Mouse (Mus musculus): Measurements from ENCODE around the gene Coa3. TPM values are rescaled to one million over a fixed set of nuclear protein-coding genes. Genes with fewer than 3 reads are reported as not detected.

Coa3 gene
- polyA plus RNA-seq, 1 experiment from 2014 or later: 201 TPM

DNA sequence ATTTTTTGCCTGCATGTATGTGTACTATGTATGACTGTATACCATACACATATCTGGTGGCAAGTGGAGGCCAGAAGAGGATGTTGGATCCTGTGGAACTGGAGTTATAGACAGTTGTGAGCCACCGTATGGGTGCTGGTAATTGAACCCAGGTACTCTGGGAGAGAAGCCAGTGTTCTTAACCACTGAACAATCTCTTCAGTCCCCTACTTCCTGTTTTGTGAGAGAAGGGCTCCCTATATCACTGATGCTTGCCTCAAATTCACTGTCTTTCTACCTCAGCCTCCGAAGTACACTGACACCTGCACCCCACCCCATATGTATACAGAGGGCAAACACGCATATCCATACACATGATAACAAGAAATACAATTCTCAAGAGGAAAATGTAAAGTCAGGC, 32.2 kb upstream of the Coa3 start:
- H3K9ac ChIP-seq: no peak overlapping the region
- no peaks in the 10 kb centered on the region for H3K4me1 ChIP-seq
- H3K27ac ChIP-seq: no peak overlapping the region
- H3K4me3 ChIP-seq: no peak overlapping the region
- ATAC-seq (ENCODE audit: insufficient number of reproducible peaks, insufficient read depth, low FRiP score, low TSS enrichment): no peak
- WGBS: 79% methylated on average over 3 of the region's 3 CpGs
- no peak overlapping the region for H3K4me2 ChIP-seq (replicated peaks)
- H3K9me3 ChIP-seq: no peaks in the 10 kb centered on the region
- H3K27me3 ChIP-seq: no peaks in the 10 kb centered on the region
- H3K36me3 ChIP-seq: no peaks in the 10 kb centered on the region

- no peaks in the 10 kb centered on the region for H3K36me3 ChIP-seq
- no peak overlapping the region for H3K4me3 ChIP-seq
- 43% methylated on average over 5 of the region's 5 CpGs for WGBS
- no peak overlapping the region for H3K9ac ChIP-seq
- H3K27ac ChIP-seq: no peak overlapping the region
- no peak for ATAC-seq (ENCODE audit: insufficient number of reproducible peaks, insufficient read depth, low FRiP score, low TSS enrichment)
- H3K27me3 ChIP-seq: no peaks in the 10 kb centered on the region
- H3K9me3 ChIP-seq: no peaks in the 10 kb centered on the region
- no peak overlapping the region for H3K4me2 ChIP-seq (replicated peaks)
- no peaks in the 10 kb centered on the region for H3K4me1 ChIP-seq
These were observed 28.8 kb upstream of the Coa3 start for GRCm38 (mm10) chr11:101307744-101308143.

DNA sequence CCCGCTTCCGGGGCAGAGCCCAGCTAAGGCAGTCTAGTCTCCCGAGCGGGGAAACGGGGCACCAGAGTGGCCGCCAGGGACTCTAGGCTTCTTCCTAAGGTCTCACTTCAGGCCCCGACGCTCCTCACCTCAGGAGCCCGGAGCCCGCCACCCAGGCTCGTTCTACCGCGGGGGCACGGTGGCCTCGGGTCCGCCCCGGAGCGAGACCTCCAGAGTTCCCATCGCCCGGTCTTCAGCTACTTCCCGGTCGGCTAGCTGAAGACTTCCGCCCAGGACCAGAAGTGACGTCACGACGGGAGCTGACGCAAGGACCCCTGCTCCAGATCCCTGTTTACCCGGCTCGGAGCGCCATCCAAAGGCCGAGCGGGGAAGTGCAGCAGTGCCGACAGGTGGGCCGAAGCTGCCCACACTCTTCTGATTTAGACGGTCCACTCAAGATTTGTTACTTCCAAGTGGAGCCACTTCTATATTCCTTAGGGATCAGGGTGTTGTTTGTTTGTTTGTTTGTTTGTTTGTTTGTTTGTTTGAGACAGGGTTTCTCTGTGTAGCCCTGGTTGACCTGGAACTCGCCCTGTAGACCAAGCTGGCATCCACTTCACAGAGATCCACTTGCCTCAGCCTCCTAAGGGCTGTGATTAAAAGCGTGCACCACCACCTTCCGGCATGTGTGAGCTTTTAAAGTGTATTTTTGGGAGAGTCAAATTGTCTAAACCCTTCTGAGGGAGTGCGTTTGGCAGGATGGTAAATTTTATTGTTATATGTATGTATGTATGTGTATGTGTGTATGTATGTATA, 23.3 kb upstream of the Coa3 start, which contains the start of gene Becn1:
Gene Becn1 (minus strand): TSS at position 283 of the 795 bp plus-strand sequence.
- Histone ChIP-seq H3K27me3 (no peaks in the 10 kb centered on the region), H3K4me3 (peak within 1 kb of the TSS; percentile 92), H3K27ac (no peak within 1 kb of the TSS), H3K9me3 (no peaks in the 10 kb centered on the region), H3K9ac (peak within 1 kb of the TSS; percentile 77), H3K4me1 (peaks cover 13% of the 10 kb centered on the region), H3K36me3 (peaks cover 13% of the 10 kb centered on the region), H3K4me2 (replicated peaks) (peak within 1 kb of the TSS; percentile 96)
- peak; percentile 77; the same call in 1 of the 2 replicates for ATAC-seq (ENCODE audit: insufficient number of reproducible peaks, insufficient read depth, low FRiP score, low TSS enrichment)
- 6% methylated on average over 39 of the region's 39 CpGs for WGBS

DNA sequence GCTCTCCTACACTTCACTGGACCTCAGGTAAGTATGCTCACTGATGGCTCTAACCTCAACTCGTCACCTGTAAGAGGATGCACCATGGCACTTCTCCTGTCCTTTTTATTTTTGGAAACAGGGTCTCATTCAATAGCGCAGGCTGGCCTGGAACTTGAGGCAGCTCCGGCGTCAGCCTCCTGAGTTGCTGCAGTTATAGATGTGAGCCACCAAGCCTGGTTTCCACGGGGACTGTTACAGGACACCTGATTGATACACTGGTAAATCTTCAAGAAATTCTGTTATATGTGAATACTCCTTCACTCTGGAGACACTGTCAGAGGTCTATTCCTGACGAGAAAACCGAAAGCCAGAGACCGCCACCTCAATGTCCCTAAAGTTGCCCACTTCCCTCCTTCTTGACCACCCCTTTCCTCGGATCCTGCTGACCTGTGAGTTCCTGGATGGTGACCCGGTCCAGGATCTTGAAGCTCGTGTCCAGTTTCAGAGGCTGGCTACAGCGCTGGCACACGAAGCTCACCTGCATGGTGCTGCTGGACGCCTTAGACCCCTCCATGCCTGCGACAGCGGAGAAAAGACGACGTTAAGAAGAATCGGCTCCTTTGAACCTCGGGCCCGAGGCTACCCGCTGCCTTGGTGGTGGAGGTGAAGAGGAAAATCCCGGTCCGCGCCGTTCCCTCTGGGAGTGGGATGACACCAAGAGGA, 22.5 kb upstream of the Coa3 start:
- Histone ChIP-seq H3K27ac (no peak overlapping the region), H3K9me3 (no peaks in the 10 kb centered on the region), H3K36me3 (peaks cover 18% of the 10 kb centered on the region), H3K4me2 (replicated peaks) (peak overlapping the region; percentile 96), H3K4me3 (peak overlapping the region; percentile 92), H3K9ac (peak overlapping the region; percentile 77), H3K27me3 (no peaks in the 10 kb centered on the region), H3K4me1 (peaks cover 13% of the 10 kb centered on the region)
- ATAC-seq (ENCODE audit: insufficient number of reproducible peaks, insufficient read depth, low FRiP score, low TSS enrichment): no peak
- 13% methylated on average over 26 of the region's 26 CpGs for WGBS

DNA sequence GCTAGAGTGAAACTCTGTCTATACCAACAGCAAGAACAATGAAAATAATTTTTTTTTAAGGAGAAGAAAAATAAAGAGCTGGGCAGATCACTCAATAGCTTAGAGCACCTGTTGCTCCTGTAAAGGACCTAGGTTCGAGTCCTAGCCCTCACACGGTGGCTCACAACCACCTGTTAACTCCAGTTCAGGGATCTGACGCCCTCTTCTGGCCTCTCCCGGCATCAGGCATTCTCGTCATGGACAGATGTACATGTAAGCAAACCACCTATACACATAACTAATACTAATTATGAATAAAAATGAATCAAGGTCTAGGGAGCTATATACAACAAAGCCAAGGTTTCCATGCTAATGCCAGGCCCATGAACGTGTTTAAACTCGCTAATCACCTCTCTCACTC, 22.0 kb upstream of the Coa3 start:
- H3K27ac ChIP-seq: no peak overlapping the region
- no peaks in the 10 kb centered on the region for H3K9me3 ChIP-seq
- peak overlapping the region; percentile 92 for H3K4me3 ChIP-seq
- H3K27me3 ChIP-seq: no peaks in the 10 kb centered on the region
- ATAC-seq (ENCODE audit: insufficient number of reproducible peaks, insufficient read depth, low FRiP score, low TSS enrichment): no peak
- H3K4me1 ChIP-seq: peaks cover 13% of the 10 kb centered on the region
- H3K36me3 ChIP-seq: peaks cover 19% of the 10 kb centered on the region
- H3K4me2 ChIP-seq (replicated peaks): peak overlapping the region; percentile 96
- 66% methylated on average over 7 of the region's 7 CpGs for WGBS
- peak overlapping the region; percentile 77; the same call in 1 of the 2 replicates for H3K9ac ChIP-seq

GRCm38 (mm10) chr11:101295191-101295590, 16.3 kb upstream of the Coa3 start:
- Histone ChIP-seq H3K27ac (no peak overlapping the region), H3K4me3 (no peak overlapping the region), H3K36me3 (peaks cover 71% of the 10 kb centered on the region), H3K9ac (no peak overlapping the region), H3K9me3 (no peaks in the 10 kb centered on the region), H3K27me3 (no peaks in the 10 kb centered on the region), H3K4me2 (replicated peaks) (no peak overlapping the region), H3K4me1 (no peaks in the 10 kb centered on the region)
- no peak for ATAC-seq (ENCODE audit: insufficient number of reproducible peaks, insufficient read depth, low FRiP score, low TSS enrichment)
- 94% methylated on average over 8 of the region's 8 CpGs for WGBS

GRCm38 (mm10) chr11:101291231-101291630, 12.3 kb upstream of the Coa3 start:
- H3K9me3 ChIP-seq: no peaks in the 10 kb centered on the region
- H3K27ac ChIP-seq: no peak overlapping the region
- H3K27me3 ChIP-seq: no peaks in the 10 kb centered on the region
- no peak overlapping the region for H3K4me2 ChIP-seq (replicated peaks)
- 96% methylated on average over 8 of the region's 8 CpGs for WGBS
- H3K4me3 ChIP-seq: no peak overlapping the region
- no peak overlapping the region for H3K9ac ChIP-seq
- no peak for ATAC-seq (ENCODE audit: insufficient number of reproducible peaks, insufficient read depth, low FRiP score, low TSS enrichment)
- no peaks in the 10 kb centered on the region for H3K4me1 ChIP-seq
- peaks cover 74% of the 10 kb centered on the region for H3K36me3 ChIP-seq

DNA sequence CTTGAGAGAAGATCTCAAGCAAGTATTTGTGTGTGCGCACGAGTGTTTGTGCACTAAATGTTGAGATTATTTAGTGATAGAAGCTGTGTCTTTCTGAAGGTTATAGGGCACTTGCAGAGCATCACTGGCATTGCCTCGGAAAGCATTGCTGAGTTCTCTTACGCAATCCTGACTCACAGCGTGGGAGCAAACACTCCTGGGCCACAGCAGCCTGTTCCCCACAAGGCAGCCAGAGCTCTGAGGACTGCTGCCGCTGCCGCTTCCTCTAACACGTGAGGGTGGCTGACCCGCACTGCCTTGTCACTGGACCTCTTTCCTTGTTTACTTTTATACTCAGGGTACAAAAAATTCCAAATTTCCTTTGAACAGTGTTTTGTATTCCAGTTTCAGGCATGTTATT, 8.4 kb upstream of the Coa3 start:
- WGBS: 89% methylated on average over 9 of the region's 9 CpGs
- Histone ChIP-seq H3K9me3 (no peaks in the 10 kb centered on the region), H3K9ac (no peak overlapping the region), H3K4me2 (replicated peaks) (no peak overlapping the region), H3K36me3 (peaks cover 45% of the 10 kb centered on the region), H3K4me3 (no peak overlapping the region), H3K27ac (no peak overlapping the region), H3K27me3 (no peaks in the 10 kb centered on the region), H3K4me1 (no peaks in the 10 kb centered on the region)
- no peak for ATAC-seq (ENCODE audit: insufficient number of reproducible peaks, insufficient read depth, low FRiP score, low TSS enrichment)

- H3K9ac ChIP-seq: no peak overlapping the region
- WGBS: 66% methylated on average over 4 of the region's 4 CpGs
- no peaks in the 10 kb centered on the region for H3K9me3 ChIP-seq
- H3K36me3 ChIP-seq: peaks cover 11% of the 10 kb centered on the region
- H3K4me3 ChIP-seq: no peak overlapping the region
- H3K27me3 ChIP-seq: no peaks in the 10 kb centered on the region
- no peak overlapping the region for H3K4me2 ChIP-seq (replicated peaks)
- ATAC-seq (ENCODE audit: insufficient number of reproducible peaks, insufficient read depth, low FRiP score, low TSS enrichment): no peak
- H3K27ac ChIP-seq: no peak overlapping the region
- no peaks in the 10 kb centered on the region for H3K4me1 ChIP-seq
These were observed 4.9 kb upstream of the Coa3 start for GRCm38 (mm10) chr11:101283805-101284204.

- Histone ChIP-seq H3K36me3 (peaks cover 4% of the 10 kb centered on the region; the same call in 1 of the 2 replicates), H3K9me3 (no peaks in the 10 kb centered on the region), H3K4me3 (no peak overlapping the region), H3K4me2 (replicated peaks) (no peak overlapping the region), H3K27ac (no peak overlapping the region), H3K4me1 (peaks cover 4% of the 10 kb centered on the region), H3K9ac (no peak overlapping the region), H3K27me3 (no peaks in the 10 kb centered on the region)
- ATAC-seq (ENCODE audit: insufficient number of reproducible peaks, insufficient read depth, low FRiP score, low TSS enrichment): no peak
- 35% methylated on average over 5 of the region's 5 CpGs for WGBS
These were observed 4.0 kb upstream of the Coa3 start for GRCm38 (mm10) chr11:101282896-101283295.

- Histone ChIP-seq H3K9me3 (no peaks in the 10 kb centered on the region), H3K36me3 (peaks cover 13% of the 10 kb centered on the region; the same call in 1 of the 2 replicates), H3K27ac (no peak overlapping the region), H3K4me1 (peaks cover 18% of the 10 kb centered on the region), H3K4me3 (no peak overlapping the region), H3K4me2 (replicated peaks) (no peak overlapping the region), H3K27me3 (0 out of 2 replicates have a peak, but pooled peaks cover 4% of the 10 kb centered on the region), H3K9ac (no peak overlapping the region)
- 51% methylated on average over 7 of the region's 7 CpGs for WGBS
- ATAC-seq (ENCODE audit: insufficient number of reproducible peaks, insufficient read depth, low FRiP score, low TSS enrichment): no peak
These were observed 1.9 kb upstream of the Coa3 start for GRCm38 (mm10) chr11:101280837-101281236.

DNA sequence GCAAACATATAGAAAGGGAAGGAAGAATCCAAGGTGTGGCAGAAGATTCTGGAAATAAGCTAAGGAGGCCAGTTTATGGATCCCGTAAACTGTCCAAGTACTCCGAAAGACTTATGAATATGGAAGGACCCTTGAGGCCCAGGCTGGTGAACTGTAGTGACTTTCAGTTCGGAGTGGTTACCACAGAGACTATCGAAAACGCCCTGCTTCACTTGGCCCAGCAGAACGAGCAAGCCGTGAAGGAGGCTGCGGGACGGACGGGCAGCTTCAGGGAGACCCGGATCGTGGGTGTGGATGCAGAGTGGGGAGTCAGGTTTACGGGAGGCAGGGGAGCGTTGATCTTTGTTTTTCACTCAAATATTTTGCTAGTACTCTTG, 267 bp upstream of the Coa3 start:
- H3K27ac ChIP-seq: no peak overlapping the region
- 64% methylated on average over 14 of the region's 14 CpGs for WGBS
- no peaks in the 10 kb centered on the region for H3K9me3 ChIP-seq
- peak overlapping the region; percentile 73 for H3K4me2 ChIP-seq (replicated peaks)
- 0 out of 2 replicates have a peak, but pooled peaks cover 4% of the 10 kb centered on the region for H3K27me3 ChIP-seq
- peak overlapping the region; percentile 62 for H3K4me3 ChIP-seq
- no peak overlapping the region; the same call in 1 of the 2 replicates for H3K9ac ChIP-seq
- peaks cover 18% of the 10 kb centered on the region for H3K4me1 ChIP-seq
- peaks cover 11% of the 10 kb centered on the region; the same call in 1 of the 2 replicates for H3K36me3 ChIP-seq
- 0 out of 2 replicates have a peak, but pooled peaks have one; percentile 8 for ATAC-seq (ENCODE audit: insufficient number of reproducible peaks, insufficient read depth, low FRiP score, low TSS enrichment)
